Mouse (Mus musculus): ENCODE measurements around the gene Spx. TPM values are rescaled to one million over a fixed set of nuclear protein-coding genes. Genes with fewer than 3 reads are reported as not detected.

The Spx gene
- polyA plus RNA-seq, 1 experiment from 2014 or later: 2.9 TPM

DNA sequence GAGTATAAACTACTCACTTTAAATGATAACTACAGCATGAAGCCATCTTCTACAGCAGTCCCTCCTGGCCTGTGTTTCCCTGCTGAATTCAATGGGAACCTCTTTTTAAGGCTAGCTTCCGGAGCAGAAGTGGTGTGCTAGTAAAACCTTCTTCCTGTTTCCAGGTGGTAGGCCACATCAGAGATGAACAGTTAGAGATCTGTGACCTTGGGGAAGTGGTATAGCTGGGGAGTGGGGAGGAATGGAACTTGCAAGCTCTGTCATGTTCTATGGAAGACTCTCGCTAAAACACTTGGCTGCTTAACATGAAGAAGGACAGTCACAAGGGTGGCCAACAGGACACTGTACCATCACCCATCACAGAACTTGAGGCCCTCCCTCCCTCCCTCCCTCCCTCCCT lies 40.1 kb downstream of the Spx start:
- H3K36me3 ChIP-seq: no peaks in the 10 kb centered on the region
- no peaks in the 10 kb centered on the region for H3K27me3 ChIP-seq
- no peak overlapping the region for H3K4me3 ChIP-seq
- no peak overlapping the region for H3K9ac ChIP-seq
- 81% methylated on average over 2 of the region's 2 CpGs for WGBS
- H3K27ac ChIP-seq: no peak overlapping the region
- 0 out of 2 replicates have a peak, but pooled peaks cover 3% of the 10 kb centered on the region for H3K4me1 ChIP-seq
- ATAC-seq (ENCODE audit: low FRiP score): no peak
- no peak overlapping the region for H3K4me2 ChIP-seq (replicated peaks)
- H3K9me3 ChIP-seq (replicated peaks): no peaks in the 10 kb centered on the region

DNA sequence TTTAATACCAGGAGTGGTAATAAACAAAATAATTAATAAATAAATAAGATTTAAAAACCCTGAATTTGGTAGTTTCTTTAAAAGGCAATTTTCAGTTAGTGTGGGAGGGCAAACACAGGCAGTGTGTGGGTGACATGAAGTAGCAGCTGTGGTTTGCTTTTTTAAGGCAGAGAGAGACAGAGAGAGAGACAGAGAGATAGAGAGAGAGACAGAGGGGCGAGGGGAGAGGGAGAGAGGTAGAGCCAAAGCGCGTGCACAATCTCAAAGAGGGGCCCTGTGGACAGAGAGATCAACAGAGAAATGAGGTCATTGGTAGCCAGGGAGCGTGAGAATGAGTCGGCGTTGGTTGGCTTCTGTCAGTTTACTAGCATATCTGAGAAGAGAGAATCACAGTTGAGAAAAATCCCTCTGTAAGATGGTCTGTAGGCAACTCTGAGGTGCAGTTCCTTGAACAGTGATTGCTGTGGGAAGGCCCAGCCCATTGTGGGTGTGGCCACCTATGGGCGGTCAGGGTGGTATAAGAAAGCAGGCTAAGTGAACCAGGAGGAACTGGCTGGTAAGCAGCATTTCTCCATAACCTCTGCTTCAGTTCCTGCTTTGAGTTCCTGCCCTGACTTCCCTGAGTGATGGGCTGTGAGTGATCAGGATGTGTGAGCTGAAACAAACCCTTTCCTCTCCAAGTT lies 42.2 kb downstream of the Spx start:
- H3K4me3 ChIP-seq: no peak overlapping the region
- H3K27me3 ChIP-seq: no peaks in the 10 kb centered on the region
- no peaks in the 10 kb centered on the region for H3K9me3 ChIP-seq (replicated peaks)
- 71% methylated on average over 7 of the region's 7 CpGs for WGBS
- H3K4me1 ChIP-seq: peaks cover 10% of the 10 kb centered on the region
- ATAC-seq (ENCODE audit: low FRiP score): no peak
- H3K4me2 ChIP-seq (replicated peaks): no peak overlapping the region
- no peak overlapping the region for H3K27ac ChIP-seq
- H3K9ac ChIP-seq: no peak overlapping the region
- no peaks in the 10 kb centered on the region for H3K36me3 ChIP-seq

DNA sequence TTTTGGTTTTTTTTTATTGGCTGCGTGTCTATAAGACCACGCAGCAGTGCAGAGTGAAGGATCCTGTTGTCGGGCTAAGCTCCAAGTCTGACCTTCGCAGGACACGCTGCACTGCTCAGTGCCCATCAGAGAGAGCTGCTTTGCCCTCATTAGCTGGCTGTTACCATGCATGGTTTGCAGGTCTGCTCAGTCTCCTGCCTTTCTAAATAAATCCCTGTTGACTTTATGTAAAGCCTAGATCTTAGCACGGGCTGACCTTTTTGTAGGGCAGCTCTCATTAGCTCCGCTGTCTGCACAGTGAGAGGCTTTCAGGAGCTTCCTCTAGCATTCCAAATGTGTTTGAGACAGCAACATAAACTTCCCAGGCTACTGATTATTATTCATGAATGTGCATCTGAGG lies 44.8 kb downstream of the Spx start:
- Histone ChIP-seq H3K36me3 (no peaks in the 10 kb centered on the region), H3K27ac (no peak overlapping the region), H3K4me3 (no peak overlapping the region), H3K9me3 (replicated peaks) (no peaks in the 10 kb centered on the region), H3K4me2 (replicated peaks) (no peak overlapping the region), H3K9ac (no peak overlapping the region), H3K27me3 (no peaks in the 10 kb centered on the region), H3K4me1 (peaks cover 10% of the 10 kb centered on the region)
- ATAC-seq (ENCODE audit: low FRiP score): peak; percentile 64
- 39% methylated on average over 7 of the region's 7 CpGs for WGBS

DNA sequence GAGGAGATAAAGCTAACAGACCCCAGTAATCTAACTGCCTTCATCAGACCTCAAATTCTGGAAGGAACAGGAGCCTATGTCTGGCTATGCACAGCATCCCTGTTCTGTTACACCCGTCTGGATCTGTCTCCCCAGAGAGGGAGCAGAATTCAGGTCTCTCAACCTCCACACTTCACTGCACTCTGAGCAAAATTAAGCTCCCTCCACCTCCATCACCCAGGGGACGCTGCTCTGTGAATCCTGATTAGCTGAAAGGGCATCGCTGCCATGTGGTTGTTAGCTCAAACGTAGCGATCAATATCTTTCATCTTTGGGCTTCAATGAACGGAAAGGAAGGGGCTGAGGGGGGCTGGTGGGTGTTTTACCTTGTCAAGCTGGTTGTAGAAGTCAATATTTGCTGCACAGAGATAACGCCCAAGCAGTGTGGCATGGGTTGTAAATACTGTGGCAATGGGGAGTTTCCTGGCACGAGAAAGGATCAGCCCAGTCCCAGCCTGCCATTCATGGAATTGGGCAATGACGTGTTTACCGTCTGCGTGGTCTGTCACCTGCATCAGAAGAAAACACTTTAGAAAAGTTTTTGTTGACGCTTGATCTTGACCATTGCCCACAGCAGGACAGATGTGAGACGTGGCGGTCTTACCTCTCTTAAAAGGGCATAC lies 45.9 kb downstream of the Spx start:
- Histone ChIP-seq H3K36me3 (no peaks in the 10 kb centered on the region), H3K9me3 (replicated peaks) (no peaks in the 10 kb centered on the region), H3K27me3 (no peaks in the 10 kb centered on the region), H3K9ac (no peak overlapping the region), H3K27ac (no peak overlapping the region), H3K4me1 (peaks cover 10% of the 10 kb centered on the region), H3K4me3 (no peak overlapping the region), H3K4me2 (replicated peaks) (no peak overlapping the region; the same call in 1 of the 2 replicates)
- ATAC-seq (ENCODE audit: low FRiP score): peak; percentile 69
- 69% methylated on average over 14 of the region's 14 CpGs for WGBS

DNA sequence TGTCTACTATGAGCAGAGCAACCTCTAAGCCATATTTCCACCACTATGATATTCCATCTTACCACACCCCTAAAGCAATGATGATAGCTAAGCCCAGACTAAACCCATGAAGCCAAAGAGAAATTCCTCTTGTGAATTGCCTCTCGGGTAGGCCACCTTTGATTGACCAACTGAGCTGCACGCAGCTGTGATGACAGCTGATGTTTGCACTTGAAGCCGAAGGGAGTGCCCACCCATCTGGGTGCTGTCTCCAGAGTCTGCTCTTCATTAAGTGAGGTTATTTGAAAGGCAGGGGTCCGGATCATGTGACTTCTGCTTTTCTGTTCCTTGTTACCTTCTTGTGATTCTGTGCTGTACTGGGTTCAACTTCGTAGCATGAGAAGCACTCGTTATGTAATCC lies 49.0 kb downstream of the Spx start:
- Histone ChIP-seq H3K27me3 (no peaks in the 10 kb centered on the region), H3K4me1 (peaks cover 10% of the 10 kb centered on the region), H3K4me2 (replicated peaks) (no peak overlapping the region), H3K9ac (no peak overlapping the region), H3K36me3 (no peaks in the 10 kb centered on the region), H3K27ac (no peak overlapping the region), H3K4me3 (no peak overlapping the region), H3K9me3 (replicated peaks) (no peaks in the 10 kb centered on the region)
- WGBS: 68% methylated on average over 6 of the region's 6 CpGs
- no peak for ATAC-seq (ENCODE audit: low FRiP score)

Other genes starting within 250 kb of the Spx start
- gene Slco1a6, start 204.9 kb upstream of the Spx start, polyA plus RNA-seq (2016; fragmentation: Nextera tagmentation; extraction: Ambion mirVana): 0.31 and 0.50 TPM in 2 replicates
- gene Iapp, start 115.0 kb upstream of the Spx start, polyA plus RNA-seq (2016; fragmentation: Nextera tagmentation; extraction: Ambion mirVana): 0.38 and 0.61 TPM in 2 replicates
- gene Slco1a5, start 90.5 kb upstream of the Spx start, polyA plus RNA-seq (2016; fragmentation: Nextera tagmentation; extraction: Ambion mirVana): 0.46 and 0.83 TPM in 2 replicates
- gene Pyroxd1, start 67.8 kb upstream of the Spx start, polyA plus RNA-seq (2016; fragmentation: Nextera tagmentation; extraction: Ambion mirVana): 23.6 and 26.0 TPM in 2 replicates
- gene Recql, start 26.4 kb upstream of the Spx start, polyA plus RNA-seq (2016; fragmentation: Nextera tagmentation; extraction: Ambion mirVana): 32.3 and 40.7 TPM in 2 replicates
- 95.7 and 108 TPM in 2 replicates for gene Golt1b, start 26.2 kb upstream of the Spx start, polyA plus RNA-seq (2016; fragmentation: Nextera tagmentation; extraction: Ambion mirVana)
- 0.50 TPM in 1 of 2 replicates, not detected in the other for gene Gys2, start 59.7 kb downstream of the Spx start, polyA plus RNA-seq (2016; fragmentation: Nextera tagmentation; extraction: Ambion mirVana)
- 385 and 413 TPM in 2 replicates for gene Ldhb, start 94.5 kb downstream of the Spx start, polyA plus RNA-seq (2016; fragmentation: Nextera tagmentation; extraction: Ambion mirVana)
- gene Kcnj8, start 158.2 kb downstream of the Spx start, polyA plus RNA-seq (2016; fragmentation: Nextera tagmentation; extraction: Ambion mirVana): 4.3 and 4.9 TPM in 2 replicates